Mouse (Mus musculus) CD4-positive, CD25-positive, alpha-beta regulatory T cell, adult 2 months (primary cell): ENCODE measurements at regions not wholly inside any gene's neighbourhood (a gene's known extent, or its start where the extent isn't known, plus 50 kb on each side); places are given as distances from the start of the nearest gene placed in this dataset.

Experiments used
- DNase-seq: peaks from one replicate; pipeline ENCODE4 v3.0.0-alpha.2; 2012; ENCODE audit warnings: low read depth, low spot score

DNA sequence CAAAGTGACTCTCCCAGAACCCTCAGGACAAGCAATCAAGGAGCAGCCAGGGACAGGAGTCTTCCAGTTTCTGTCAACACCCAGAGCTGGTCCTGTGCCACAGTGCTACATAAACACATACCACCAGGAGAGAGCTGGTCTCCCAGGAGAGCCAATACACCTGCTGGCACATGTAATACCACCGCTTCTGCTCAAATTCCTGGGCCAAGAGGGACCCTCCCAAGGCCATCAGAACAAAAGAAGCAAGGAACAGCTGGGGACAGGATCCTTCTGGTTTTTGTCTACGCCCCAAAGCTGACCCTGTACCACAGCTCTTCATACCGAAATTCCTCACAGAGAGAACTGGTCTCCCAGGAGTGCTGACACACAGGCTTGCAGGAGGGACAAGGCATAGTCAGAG is 695.4 kb upstream of the Tbl1xr1 start:
- DNase-seq: no peak

DNA sequence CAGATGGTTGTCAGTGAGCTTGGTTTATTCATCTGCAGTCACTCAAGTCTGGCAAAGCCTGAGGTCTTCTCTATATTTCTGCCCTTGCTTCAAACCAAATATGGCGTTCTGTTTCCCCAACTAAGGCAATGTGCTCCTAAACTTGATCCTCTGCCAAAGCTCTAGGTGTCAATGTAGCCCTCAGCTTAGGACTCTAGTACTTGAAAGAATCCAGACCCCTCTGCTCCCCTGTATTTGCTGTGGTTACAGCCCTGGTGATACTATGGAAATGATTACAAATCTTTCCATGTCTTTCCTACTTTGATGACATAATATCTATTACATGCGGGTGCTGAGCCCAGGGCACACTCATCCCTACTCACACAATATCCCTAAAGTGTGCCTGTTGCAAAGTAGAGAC is 672.9 kb upstream of the Tbl1xr1 start:
- no peak for DNase-seq

DNA sequence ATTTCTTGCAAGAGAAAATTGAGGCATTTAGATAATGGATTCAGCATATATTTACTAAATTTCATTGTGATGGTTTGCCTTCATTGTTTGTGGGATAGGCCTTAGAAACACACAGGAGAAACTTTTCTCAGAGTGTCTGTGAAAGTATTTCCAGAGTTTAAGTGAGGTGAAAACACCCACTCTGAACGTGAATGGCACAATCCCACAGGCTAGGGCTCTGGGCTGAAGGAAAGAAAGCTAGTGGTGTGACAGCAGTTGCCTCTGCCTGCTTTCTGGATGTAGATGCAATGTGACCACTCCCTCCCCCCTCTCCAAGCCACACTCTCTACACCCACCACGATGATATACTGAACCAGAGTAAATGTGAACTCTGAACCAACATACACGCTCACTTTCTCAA is 672.4 kb upstream of the Tbl1xr1 start:
- DNase-seq: no peak

DNA sequence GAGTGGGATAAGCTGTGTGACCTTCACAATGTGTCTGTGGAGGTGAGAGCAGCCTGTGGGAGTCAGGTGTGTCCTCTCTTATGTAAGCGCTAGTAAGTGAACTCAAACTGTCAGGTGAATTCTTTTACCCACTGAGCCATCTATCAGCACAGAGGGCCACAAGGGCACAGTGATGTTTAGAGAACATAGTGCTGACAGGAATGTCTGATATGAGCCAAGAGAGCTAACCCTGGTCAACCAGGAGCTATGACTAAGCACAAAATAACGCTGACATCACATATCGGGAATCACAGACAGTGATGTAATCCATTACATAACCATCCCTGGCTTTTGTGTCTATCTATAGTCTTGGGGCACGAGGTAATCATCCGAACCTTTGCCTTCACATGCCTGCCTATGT is 669.4 kb upstream of the Tbl1xr1 start:
- DNase-seq: no peak

DNA sequence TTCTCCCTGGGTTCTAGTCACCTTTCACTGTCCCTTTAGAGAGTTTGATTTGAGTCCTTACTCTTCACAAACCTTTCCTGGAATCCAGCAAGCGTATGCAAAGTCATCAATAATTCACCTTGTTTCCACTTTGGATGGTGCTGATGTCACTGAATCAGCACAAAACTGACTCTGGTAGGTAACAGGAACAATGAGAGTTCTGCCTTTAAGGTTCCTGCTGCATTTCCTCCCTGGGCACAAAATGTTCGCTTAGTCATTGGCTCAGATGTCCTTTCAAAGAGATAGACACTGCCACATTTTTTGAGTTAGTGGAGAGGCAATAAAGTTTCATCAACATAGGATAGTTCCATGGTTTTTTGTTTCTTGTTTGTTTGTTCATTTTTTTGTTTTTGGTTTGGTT is 664.4 kb upstream of the Tbl1xr1 start:
- DNase-seq: no peak

DNA sequence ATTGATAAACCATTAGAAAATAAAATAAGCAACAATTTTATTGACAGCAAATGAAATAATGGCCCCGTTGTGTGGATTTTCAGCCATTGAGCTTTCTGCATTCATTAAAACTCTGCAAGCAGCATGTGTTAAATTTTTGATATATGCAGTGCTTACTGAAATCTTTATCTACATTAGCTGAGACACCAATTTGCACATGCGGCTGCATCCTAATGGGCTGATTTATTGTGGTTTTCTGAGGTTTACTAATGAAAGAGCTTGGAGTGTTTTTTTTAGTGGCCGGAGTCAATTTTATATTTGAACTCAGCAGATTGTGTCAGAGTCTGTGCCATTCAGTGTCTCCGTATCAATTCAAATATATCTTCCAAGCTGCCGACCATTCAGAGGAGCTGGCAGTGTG is 653.3 kb upstream of the Tbl1xr1 start:
- DNase-seq: no peak

DNA sequence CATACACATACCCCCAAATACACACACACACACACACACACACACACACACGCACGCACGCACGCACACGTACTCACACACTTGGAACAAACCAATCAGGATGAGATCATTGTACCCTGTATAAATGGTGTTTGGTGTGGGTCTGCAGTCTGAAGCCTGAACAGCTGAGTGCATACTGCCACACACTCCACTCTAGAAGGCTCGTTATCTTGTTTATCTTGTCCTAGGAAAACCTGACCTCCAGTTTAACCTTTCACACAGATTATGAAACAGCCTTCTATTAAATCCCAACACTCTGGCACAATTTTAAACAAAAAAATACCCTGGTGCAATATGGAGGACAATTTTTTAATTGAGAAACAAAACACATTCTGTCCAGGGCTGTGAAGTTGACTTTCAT is 649.9 kb upstream of the Tbl1xr1 start:
- DNase-seq: no peak

DNA sequence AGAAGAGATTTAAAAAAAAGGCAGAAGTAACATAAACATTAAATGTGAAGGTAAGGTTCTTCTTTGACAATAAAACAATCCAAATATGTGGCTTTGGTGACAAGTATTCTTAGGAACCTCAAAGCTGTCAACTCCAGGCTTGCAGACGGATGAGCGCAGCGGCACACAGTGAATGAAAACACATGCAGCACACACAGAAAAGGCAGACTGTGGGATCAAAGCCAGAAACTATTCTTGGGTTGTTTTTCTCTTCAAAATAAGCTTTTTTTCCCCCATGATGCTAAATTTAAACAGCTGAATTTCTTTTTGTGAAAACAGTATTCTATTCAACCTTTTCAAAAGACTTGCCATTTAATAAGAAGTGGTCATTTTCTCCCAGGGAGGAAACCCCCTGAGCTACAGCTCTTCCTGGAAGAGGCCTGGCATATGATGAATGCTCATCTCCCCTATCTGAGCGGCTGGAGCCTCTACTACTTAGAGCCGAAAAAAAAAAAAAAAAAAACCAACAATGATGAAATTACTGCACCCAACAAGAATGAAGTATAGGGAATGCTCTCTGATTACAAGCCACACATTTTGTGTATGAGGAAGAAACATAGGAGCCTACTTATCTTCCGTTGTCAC is 648.9 kb upstream of the Tbl1xr1 start:
- DNase-seq: no peak

DNA sequence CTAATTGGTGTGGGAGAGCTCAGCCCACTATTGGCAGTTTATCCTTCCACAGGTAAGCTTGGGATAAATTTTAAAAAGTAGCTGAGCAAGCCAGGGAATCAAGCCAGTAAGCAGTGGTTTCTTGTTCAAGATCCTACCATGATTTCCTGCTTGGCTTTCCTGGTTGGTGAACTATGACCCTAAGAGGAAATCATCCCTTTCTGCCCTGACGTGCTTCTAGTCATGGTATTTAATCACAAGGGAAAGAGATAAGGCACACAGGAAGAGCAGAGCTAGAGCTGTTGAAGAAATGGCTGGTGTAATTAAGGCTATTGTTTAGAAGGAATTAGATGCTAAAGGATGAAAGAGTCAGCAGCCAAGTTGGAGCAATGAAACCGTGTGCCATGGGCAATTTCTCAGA is 648.3 kb upstream of the Tbl1xr1 start:
- no peak for DNase-seq

DNA sequence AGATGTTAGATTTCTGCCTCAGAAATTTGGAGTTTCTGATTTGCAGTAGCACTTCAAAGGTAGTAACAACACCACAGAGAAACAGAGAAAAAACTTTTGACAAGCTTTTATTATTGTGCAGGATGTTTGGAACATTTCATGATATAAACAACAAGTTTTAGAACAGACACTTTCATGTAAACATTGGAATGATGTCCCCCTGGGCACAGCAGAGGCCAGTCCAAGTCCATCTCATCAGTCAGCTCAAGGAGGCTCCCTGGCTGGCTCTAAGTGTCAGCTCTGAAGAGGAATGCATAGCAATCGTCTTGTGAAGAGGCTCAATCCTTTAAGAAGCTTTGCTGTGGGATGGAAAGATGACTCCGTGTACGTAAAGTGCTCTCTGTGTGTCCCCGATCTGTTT is 612.2 kb upstream of the Tbl1xr1 start:
- DNase-seq: no peak

DNA sequence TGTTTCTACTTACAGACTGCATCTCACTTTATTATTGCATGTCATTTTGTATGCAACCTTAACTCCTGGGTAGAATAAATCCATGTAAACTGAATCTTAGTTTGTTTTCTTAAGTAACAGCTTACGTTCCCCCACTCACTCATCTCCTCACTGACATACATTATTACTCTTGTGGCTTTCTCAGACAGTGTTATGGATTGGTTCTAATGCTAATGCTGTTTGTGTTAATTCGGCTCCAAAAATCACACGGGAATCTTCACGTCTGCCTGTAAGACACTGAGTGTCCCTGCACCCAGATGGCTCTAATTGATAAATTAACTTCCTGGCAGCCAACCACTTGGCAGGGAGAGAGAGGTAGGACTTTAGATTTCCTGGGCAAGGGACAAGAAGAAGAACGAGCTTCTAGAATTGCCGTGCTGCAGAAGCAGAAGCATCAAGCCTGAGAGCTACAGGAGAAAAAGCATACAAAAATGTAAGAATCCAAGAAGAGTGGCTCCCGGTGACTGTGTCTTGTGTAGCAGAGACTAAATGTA is 610.3 kb upstream of the Tbl1xr1 start:
- DNase-seq: no peak

DNA sequence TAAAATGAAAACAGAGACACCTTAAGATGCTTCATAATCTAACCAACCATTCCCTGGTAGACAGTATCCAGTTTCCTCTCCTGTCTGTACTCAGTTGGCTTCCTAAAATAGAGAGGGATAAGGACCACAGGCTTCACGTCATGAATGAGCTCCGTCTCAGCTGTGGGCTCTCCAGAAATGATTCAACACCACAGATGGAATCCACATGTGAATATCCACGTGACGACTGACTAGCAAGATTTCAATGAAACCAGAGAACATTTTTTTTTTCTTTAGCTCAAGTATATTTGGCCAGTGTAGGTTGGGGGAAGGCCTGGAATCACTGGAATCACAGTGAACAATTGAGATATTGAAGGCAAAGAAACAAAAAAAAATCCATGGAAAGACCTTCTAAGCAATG is 599.1 kb upstream of the Tbl1xr1 start:
- no peak for DNase-seq

DNA sequence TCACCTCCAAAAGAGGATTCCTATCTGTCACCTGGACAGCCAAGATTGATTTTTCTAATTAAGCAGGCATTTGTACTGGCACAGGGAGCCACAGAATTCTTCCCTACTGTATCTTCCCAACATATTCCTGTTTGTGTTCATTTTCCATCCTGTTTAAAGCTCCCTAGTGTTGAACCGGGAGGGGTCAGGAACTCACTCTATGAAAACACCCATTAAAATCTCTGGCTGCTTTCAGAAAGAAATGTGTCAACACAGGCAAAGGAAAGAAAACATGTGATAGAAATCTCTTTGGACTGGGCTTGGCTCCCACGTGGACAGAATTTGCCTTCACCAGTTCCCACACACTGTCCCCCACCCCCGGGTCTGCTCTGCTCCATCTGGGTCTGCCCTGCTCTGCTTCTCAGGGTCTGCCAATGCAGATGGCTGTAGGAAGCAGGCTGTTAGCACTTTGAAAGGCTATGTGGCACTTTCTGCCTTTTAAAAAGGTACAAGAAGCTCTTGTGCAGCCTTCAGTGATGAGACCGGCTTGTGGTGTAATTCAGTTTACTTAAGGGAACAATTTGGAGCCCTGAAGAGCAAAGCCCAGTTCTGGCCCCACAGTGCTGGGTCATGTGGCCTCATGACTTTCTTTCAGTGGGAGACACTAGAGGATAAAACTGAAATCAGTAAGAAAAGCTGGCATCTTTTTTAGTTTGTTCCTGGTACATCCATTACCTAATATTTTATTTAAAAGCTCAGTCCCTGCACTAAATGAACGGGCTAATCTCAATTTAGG is 597.2 kb upstream of the Tbl1xr1 start:
- no peak for DNase-seq

DNA sequence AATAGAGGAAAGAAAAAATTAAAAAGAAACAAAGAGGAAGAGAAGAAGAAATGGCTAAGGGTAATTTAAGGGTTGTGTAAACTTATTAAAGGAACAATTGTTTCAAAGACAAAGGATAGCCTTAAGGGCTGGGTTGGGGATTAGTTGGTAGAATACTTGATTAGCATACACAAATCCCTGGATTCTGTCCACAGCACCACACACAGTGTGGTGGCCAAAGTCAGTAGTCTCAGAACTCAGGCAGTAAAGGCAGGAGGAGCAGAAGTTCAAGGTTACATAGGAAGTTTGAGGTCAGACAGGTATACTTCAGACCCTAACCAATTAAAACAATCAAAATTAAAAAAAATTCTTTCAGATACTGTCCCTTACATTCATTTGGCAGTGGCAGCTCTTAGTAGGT is 596.6 kb upstream of the Tbl1xr1 start:
- no peak for DNase-seq

DNA sequence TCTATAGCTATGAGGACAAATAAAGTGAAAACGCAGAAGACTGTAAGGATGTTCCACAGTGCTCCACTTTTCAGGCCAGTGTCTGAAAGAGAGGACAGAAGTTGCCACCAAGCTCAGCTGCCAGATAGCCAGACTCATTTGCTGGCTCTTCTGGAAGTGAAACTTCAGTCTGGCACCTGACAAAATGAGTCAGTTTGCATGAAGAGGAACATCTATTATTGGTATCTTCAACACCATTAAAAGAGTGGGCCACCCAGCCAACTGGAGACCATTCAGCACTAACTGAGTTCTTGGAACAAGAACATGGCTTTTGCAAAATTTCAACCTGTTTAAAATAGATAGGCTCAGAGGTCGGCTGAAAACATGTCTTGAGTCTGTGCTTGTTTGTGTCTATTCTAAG is 592.4 kb upstream of the Tbl1xr1 start:
- DNase-seq: no peak

DNA sequence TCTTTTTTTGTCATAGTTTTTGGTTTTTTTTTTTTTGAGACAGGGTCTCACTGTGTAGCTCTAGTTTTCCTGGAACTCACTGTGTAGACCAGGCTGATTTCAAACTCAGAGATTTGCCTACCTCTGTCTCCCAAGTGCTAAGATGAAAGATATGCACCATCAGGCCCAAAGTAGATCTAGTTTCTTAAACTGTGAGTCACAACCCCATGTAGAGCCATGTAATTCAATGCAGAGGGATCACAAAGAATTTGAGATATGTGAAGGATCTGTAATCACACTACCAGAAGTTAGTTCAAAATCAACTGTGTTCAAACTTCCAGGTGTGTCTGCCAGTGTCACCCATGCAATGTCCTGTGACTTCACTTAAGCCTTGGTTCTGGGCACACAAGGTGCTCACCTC is 591.0 kb upstream of the Tbl1xr1 start:
- no peak for DNase-seq

DNA sequence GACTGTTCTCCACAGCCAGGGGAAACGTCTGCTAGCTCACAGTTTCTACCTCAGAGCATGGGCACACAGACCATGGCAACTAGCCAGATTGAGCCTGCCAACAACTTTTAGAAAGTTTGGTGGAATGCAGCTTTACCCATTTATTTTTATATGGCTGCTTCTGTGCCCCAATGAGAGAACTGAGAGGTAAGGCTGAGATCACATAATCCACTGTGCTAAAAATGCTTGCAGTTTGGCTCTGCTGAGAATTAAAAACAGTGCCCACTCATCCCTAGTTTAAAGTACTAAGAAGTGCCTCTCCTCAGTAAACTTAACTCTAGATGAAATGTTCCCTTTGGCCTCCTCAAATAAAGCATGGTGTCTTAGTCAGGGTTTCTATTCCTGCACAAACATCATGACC is 586.9 kb upstream of the Tbl1xr1 start:
- no peak for DNase-seq

DNA sequence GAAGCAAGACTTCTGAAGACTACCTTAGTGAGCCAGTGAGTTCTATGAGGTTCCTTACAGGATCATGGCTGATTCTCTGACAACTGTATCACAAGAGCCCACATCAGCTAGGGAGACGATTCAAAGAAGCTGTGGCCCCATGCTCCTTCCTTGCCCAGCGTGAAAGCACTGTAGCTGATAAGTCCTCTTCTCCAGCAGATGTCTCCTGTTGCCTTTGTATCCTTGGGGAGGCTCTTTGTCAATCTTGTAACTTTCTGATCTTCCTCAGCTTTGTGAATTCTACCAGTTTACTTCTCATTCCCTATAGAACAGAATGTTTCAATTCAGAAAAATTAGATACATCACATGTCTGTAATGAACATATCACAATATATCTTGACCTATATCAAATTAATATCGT is 584.0 kb upstream of the Tbl1xr1 start:
- no peak for DNase-seq

DNA sequence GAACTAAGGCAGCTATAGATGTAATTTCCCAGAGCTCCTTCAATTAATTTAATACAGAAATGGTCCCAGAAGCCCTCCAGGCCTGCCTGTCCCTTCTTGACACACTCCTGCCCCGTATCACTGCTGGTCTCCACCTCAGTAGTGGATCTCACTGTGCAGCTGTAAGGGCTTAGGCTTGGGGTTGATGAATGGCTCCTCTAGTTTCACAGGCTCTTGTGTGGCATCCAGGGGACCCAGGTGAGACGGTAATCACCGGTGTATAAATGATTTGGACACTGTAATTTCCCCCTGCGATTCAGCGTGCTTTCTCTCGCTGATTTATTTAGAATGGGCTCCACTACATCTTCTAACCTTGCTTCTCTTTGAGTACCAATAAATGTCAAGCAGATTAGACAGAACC is 583.1 kb upstream of the Tbl1xr1 start:
- DNase-seq: no peak

DNA sequence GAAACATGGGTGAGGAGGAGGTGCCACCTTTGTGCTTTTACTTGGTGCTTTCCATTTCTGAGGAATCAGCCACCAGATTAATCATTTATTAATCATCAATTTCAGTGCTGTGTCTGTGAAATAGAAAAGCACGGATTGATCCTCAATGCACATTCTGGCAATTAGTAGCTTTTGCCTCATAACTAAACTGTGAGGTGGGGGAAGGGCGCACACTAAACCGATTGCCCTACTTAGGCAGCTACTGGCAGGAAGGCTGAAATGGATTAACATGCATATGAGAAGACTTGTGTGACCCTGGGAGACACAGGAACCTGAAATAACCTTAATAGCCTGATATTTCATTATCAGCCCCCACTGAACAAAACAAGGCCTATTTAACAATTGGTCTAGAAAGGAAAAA is 581.5 kb upstream of the Tbl1xr1 start:
- DNase-seq: no peak

DNA sequence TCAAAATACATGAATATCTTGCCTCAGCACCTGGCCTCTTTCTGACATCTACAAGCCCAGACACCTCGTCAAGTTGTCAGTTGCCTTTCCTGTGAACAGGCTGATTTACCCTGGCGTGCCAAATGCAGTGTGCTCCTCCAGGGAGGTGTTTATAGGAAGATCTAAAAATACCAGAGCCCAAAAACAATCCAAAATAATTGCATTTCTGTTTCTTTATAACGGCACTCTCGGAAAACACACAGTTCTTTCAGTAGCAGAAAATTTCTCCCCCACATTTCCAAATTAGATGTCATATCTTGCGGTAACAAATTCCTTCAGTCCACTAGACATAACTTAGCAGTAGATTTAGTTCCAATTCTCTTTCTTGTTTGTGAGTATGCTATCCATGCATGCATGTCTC is 580.8 kb upstream of the Tbl1xr1 start:
- no peak for DNase-seq

DNA sequence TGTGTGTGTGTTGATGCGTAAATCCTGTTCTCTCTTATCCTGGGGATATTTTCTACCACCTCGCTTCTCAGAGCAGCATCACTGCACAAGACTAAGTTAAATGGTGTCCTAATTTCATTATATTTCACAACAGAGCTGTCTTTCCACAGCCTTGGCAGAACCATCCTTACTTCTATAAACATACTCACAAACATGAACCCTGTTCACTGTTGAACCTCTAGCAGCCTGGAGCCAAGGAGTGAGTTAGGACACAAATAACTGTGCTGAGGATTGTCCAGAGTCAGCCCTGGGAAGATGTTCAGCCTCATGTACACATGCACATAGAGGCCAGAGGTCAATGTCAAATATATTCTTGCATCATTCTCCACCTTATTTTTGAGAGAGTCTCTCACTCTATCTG is 580.3 kb upstream of the Tbl1xr1 start:
- DNase-seq: no peak

DNA sequence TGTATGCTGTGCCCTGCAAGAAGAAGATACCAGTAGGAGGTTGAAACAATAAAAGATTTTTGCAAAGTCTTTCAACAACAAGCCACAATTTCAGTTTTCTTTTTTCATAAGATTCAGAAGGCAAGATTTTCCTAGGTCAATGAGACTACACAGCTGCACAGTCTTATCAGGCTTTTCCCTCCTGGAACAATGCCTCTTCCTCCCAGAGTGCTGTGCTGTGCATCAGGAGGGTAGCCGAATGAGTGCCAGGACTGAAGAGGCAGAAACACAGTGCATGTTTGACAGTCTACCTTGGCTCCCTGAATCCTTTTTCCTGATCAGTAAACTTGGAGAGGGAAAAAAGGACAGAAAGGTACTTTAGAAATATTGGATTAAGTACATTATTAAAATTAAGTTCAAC is 579.4 kb upstream of the Tbl1xr1 start:
- DNase-seq: no peak

DNA sequence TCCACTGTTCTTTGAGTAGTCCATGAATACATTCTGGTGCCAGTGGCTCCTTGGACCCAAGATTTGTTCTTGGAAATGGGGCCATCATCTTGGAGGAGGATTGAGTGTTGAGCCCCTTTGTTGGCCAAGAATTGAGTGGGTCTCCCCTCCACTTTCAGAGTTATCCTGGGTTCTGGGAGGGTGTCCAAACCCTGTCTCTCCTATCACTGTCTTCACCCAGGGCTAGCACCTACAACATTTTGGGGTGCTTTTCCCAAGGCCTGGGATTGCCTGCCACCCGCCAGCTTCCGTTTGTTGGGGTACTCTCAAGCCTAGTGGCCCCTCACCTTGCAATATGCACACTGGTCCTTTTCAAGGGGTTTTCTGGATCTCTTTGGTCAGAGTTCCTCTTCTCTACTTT is 568.8 kb upstream of the Tbl1xr1 start:
- no peak for DNase-seq
